Mouse (Mus musculus) hindbrain, postnatal 0 days (tissue): Measurements from ENCODE around the gene Gm16503. TPM values are rescaled to one million over a fixed set of nuclear protein-coding genes. Genes with fewer than 3 reads are reported as not detected.
"Not testable (repeated sequence)": the region's sequence is repeated elsewhere in the genome, so short reads cannot be mapped to it uniquely, and the experiment has no call there.

ENCODE experiments used
- ATAC-seq: fragments of 200-750 bp; cut with Nextera tagmentation; 2 replicates; pipeline ENCODE4 v1.8.0; 2017; ENCODE audit warnings: mild to moderate bottlenecking, moderate TSS enrichment, moderate library complexity
- DNase-seq: peaks from one replicate; pipeline ENCODE4 v3.0.0-alpha.2; 2015; ENCODE audit warnings: low spot score
- H3K27ac ChIP-seq: fragments of 300-500 bp; sonication (generic); 2 replicates; pipeline ENCODE4 v1.5.1; 2014; ENCODE audit warnings: mild to moderate bottlenecking
- H3K27me3 ChIP-seq: fragments of 300-500 bp; sonication (generic); 2 replicates; pipeline ENCODE4 v1.6.1; 2014; ENCODE audit warnings: low read length, mixed read lengths; ENCODE audit not compliant: insufficient read depth
- H3K36me3 ChIP-seq: fragments of 300-500 bp; sonication (generic); 2 replicates; pipeline ENCODE4 v1.6.1; 2014; ENCODE audit warnings: low read length, mixed read lengths; ENCODE audit not compliant: insufficient read depth
- H3K4me1 ChIP-seq: fragments of 300-500 bp; sonication (generic); 2 replicates; pipeline ENCODE4 v1.6.1; 2014; ENCODE audit warnings: antibody characterized with exemption, low read length, mixed read lengths; ENCODE audit not compliant: insufficient read depth
- H3K4me2 ChIP-seq: fragments of 300-500 bp; sonication (generic); 2 replicates; pipeline ENCODE4 v1.6.1; 2014; ENCODE audit warnings: low read depth, mild to moderate bottlenecking, low read length, moderate library complexity, mixed read lengths
- H3K4me3 ChIP-seq: fragments of 300-500 bp; sonication (generic); 2 replicates; pipeline ENCODE4 v1.5.1; 2014; ENCODE audit warnings: low read length
- H3K9ac ChIP-seq: fragments of 300-500 bp; sonication (generic); replicated peaks from 2 replicates; pipeline ENCODE4 v1.6.1; 2014; ENCODE audit warnings: mild to moderate bottlenecking, low read length, moderate library complexity, mixed read lengths
- H3K9me3 ChIP-seq: fragments of 300-500 bp; sonication (generic); 2 replicates; pipeline ENCODE4 v1.6.1; 2016; ENCODE audit warnings: low read length, mixed read lengths
- CTCF ChIP-seq: IDR thresholded peaks from 2 replicates; pipeline ENCODE4 v1.5.1; 2016; ENCODE audit warnings: antibody characterized with exemption, control low read depth, low read depth
- WGBS: fragments of 180-500 bp; shearing (Covaris S2); extraction: QIAGEN DNeasy Blood & Tissue Kit; methylation state at CpG from one replicate; pipeline ENCODE4 v1.1.7; 2014; 5-methylcytosine and 5-hydroxymethylcytosine counted together
- polyA plus RNA-seq: library from polyadenylated mRNA; unstranded; fragments of >200 nt; fragmentation: Nextera tagmentation; extraction: Ambion mirVana; gene quantifications from 2 replicates; pipeline ENCODE4 v1.2.1, GENCODE M21; 2015
- total RNA-seq: library from RNA; depleted of rRNA; stranded (reverse); fragments of >200 nt; gene quantifications from 2 replicates; pipeline ENCODE4 v1.2.3, GENCODE M21; 2014; rRNA removed

Gm16503 gene
- total and polyA plus RNA-seq, 2 experiments from 2014 or later: 0.48 to 1.0 TPM

- TF ChIP-seq CTCF: no peak
- ATAC-seq (no peak), DNase-seq (no peak)
- peaks cover 16% of the 10 kb centered on the region; the same call in 1 of the 2 replicates for H3K9me3 ChIP-seq
- no peak overlapping the region for H3K27ac ChIP-seq
- no peaks in the 10 kb centered on the region for H3K36me3 ChIP-seq
- H3K4me1 ChIP-seq: no peaks in the 10 kb centered on the region
- no peak overlapping the region for H3K4me3 ChIP-seq
- H3K4me2 ChIP-seq: no peak overlapping the region
- no peaks in the 10 kb centered on the region for H3K27me3 ChIP-seq
- H3K9ac ChIP-seq: no peak overlapping the region
- 73% methylated on average over 6 of the region's 6 CpGs for WGBS
Measured at GRCm38 (mm10) chr4:147565426-147566220, 25.6 kb downstream of the Gm16503 start.

GRCm38 (mm10) chr4:147571156-147571555 lies 31.1 kb downstream of the Gm16503 start:
- not testable (repeated sequence) for ATAC-seq, H3K27ac ChIP-seq, H3K4me1 ChIP-seq, H3K9ac ChIP-seq, H3K27me3 ChIP-seq, H3K9me3 ChIP-seq, H3K36me3 ChIP-seq, H3K4me3 ChIP-seq, H3K4me2 ChIP-seq, DNase-seq
- 87% methylated on average over 8 of the region's 8 CpGs for WGBS

GRCm38 (mm10) chr4:147579371-147579770 lies 39.4 kb downstream of the Gm16503 start:
- ATAC-seq, H3K27me3 ChIP-seq, DNase-seq, H3K36me3 ChIP-seq, H3K4me2 ChIP-seq, H3K9ac ChIP-seq, H3K4me3 ChIP-seq, H3K4me1 ChIP-seq, H3K27ac ChIP-seq: not testable (repeated sequence)
- WGBS: 93% methylated on average over 4 of the region's 4 CpGs
- peaks cover 11% of the 10 kb centered on the region; the same call in 1 of the 2 replicates for H3K9me3 ChIP-seq

GRCm38 (mm10) chr4:147586511-147587473 lies 46.8 kb downstream of the Gm16503 start:
- no peaks in the 10 kb centered on the region for H3K27me3 ChIP-seq
- no peak overlapping the region for H3K4me3 ChIP-seq
- no peak overlapping the region for H3K4me2 ChIP-seq
- H3K4me1 ChIP-seq: no peaks in the 10 kb centered on the region
- H3K36me3 ChIP-seq: no peaks in the 10 kb centered on the region
- no peak overlapping the region for H3K27ac ChIP-seq
- H3K9ac ChIP-seq: no peak overlapping the region
- DNase-seq: no peak
- WGBS: 54% methylated on average over 1 of the region's 1 CpGs
- TF ChIP-seq CTCF: no peak
- no peak for ATAC-seq
- peaks cover 23% of the 10 kb centered on the region for H3K9me3 ChIP-seq

Other genes with a start within 250 kb of the Gm16503 start
- gene Zfp988, start 234.5 kb upstream of the Gm16503 start, total RNA-seq: 0.05 TPM in 1 of 2 replicates, not detected in the other
- 0.15 and 0.28 TPM in 2 replicates for gene Zfp988, start 234.5 kb upstream of the Gm16503 start, polyA plus RNA-seq
- not detected in 2 replicates for gene Zfp978, start 178.9 kb upstream of the Gm16503 start, total RNA-seq
- 0.26 TPM in 1 of 2 replicates, not detected in the other for gene Zfp978, start 178.9 kb upstream of the Gm16503 start, polyA plus RNA-seq
- 1.2 and 3.3 TPM in 2 replicates for gene Zfp982, start 47.8 kb upstream of the Gm16503 start, total RNA-seq
- gene Zfp982, start 47.8 kb upstream of the Gm16503 start, polyA plus RNA-seq: 4.1 and 4.6 TPM in 2 replicates
- not detected in 2 replicates for gene Zfp985, start 13.1 kb downstream of the Gm16503 start, total RNA-seq
- 0.14 and 0.21 TPM in 2 replicates for gene Zfp985, start 13.1 kb downstream of the Gm16503 start, polyA plus RNA-seq
- gene Zfp979, start 102.3 kb downstream of the Gm16503 start, total RNA-seq: 1.4 and 1.5 TPM in 2 replicates
- 2.7 and 2.8 TPM in 2 replicates for gene Zfp979, start 102.3 kb downstream of the Gm16503 start, polyA plus RNA-seq
- not detected in 2 replicates for gene Zfp534, start 162.3 kb downstream of the Gm16503 start, total RNA-seq
- not detected in 2 replicates for gene Zfp534, start 162.3 kb downstream of the Gm16503 start, polyA plus RNA-seq